ENCODE assay signal across 7 mouse cellular contexts in the genomic region with DNA sequence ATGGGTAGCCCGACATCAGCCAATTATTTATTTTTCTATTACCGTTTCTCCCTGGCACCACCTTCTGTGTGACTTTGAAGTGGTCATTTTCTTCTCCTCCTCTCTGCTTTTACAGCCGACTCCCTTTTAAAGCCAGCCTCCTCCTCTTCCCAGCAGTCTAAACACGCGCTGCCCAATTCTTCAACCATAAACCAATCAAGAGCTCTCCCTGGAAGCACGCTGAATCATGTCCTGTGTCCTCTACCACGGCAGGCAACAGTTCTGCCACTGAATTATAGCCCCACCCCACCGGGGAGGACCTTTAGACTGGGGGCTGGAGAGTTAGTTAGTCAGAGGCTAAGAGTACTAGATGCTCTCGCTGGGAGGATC. TPM values are rescaled to one million over a fixed set of nuclear protein-coding genes. Genes with fewer than 3 reads are reported as not detected.
DNase-seq lines count a peak whose midpoint lies in the region; ATAC-seq and TF ChIP-seq lines count a peak whose summit lies in the region.

No protein-coding gene starts in this region.

- peak; percentile 93 for ATAC-seq in intestine, embryonic 15.5 days
- peak; percentile 94 for ATAC-seq in liver, postnatal 0 days

- peaks cover 6% of the 10 kb centered on the region; the same call in 1 of the 2 replicates for H3K4me1 ChIP-seq in intestine, embryonic 15.5 days (replicated peaks)
- peaks cover 16% of the 10 kb centered on the region for H3K4me1 ChIP-seq in liver, postnatal 0 days (ENCODE audit: insufficient read depth)

- H3K9me3 ChIP-seq in intestine, embryonic 15.5 days: no peaks in the 10 kb centered on the region
- H3K9me3 ChIP-seq in liver, postnatal 0 days (ENCODE audit: low read length): no peaks in the 10 kb centered on the region

- no peak overlapping the region for H3K27ac ChIP-seq in intestine, embryonic 15.5 days
- H3K27ac ChIP-seq in liver, postnatal 0 days (ENCODE audit: low read depth): peak overlapping the region; percentile 87

- no peak overlapping the region; the same call in 1 of the 2 replicates for H3K4me2 ChIP-seq in intestine, embryonic 15.5 days (replicated peaks)
- peak overlapping the region; percentile 1; the same call in 1 of the 2 replicates for H3K4me2 ChIP-seq in liver, postnatal 0 days (ENCODE audit: low read depth, low read length)

- TF ChIP-seq EP300 in liver, postnatal 0 days (IDR thresholded peaks at IDR 0.05; ENCODE audit: low read depth): peak; percentile 64; the same call in 1 of the 2 replicates

- H3K9ac ChIP-seq in intestine, embryonic 15.5 days: no peak overlapping the region
- no peak overlapping the region for H3K9ac ChIP-seq in liver, postnatal 0 days (replicated peaks)

- 24% methylated on average over 9 of the region's 9 CpGs for WGBS in intestine, embryonic 15.5 days
- 25% methylated on average over 9 of the region's 9 CpGs for WGBS in liver, postnatal 0 days (ENCODE audit: insufficient replicate concordance)

- H3K4me3 ChIP-seq in intestine, embryonic 15.5 days (replicated peaks): no peak overlapping the region
- no peak overlapping the region for H3K4me3 ChIP-seq in liver, postnatal 0 days (ENCODE audit: low read depth, low read length)

- DNase-seq in adrenal gland, adult 2 months: peak; percentile 81
- peak; percentile 23 to 45 for DNase-seq in cerebellum, postnatal 36 days
- DNase-seq in liver, postnatal 0 days: peak; percentile 74
- DNase-seq in left cerebral cortex, adult 11 months (ENCODE audit: low spot score): no peak
- no peak for DNase-seq in embryo, embryonic 10 days (ENCODE audit: low spot score)
- DNase-seq in right cerebral cortex, adult 2 months (ENCODE audit: low spot score in 2 of 2): no peak

- TF ChIP-seq CTCF in liver, postnatal 0 days (IDR thresholded peaks at IDR 0.05; ENCODE audit: low read depth): no peak

- H3K27me3 ChIP-seq in intestine, embryonic 15.5 days (replicated peaks): no peaks in the 10 kb centered on the region
- H3K27me3 ChIP-seq in liver, postnatal 0 days (ENCODE audit: insufficient read depth, low read length): no peaks in the 10 kb centered on the region

- no peaks in the 10 kb centered on the region for H3K36me3 ChIP-seq in intestine, embryonic 15.5 days
- no peaks in the 10 kb centered on the region for H3K36me3 ChIP-seq in liver, postnatal 0 days (replicated peaks; ENCODE audit: insufficient read depth, low read length)

RNA-seq across cellular contexts. Expression of a gene that starts 10.5 kb away (rescaled TPM):
- 10 to 100 TPM; 53.7 to 58.8 TPM for total RNA-seq in adrenal gland, adult 2 months (2021)
- polyA plus RNA-seq in adrenal gland, adult 2 months (2012; rRNA removed): 24.1 and 25.1 TPM in 2 replicates
- 61.5 and 63.1 TPM in 2 replicates for polyA plus RNA-seq in intestine, embryonic 15.5 days (2015; fragmentation: Nextera tagmentation; extraction: Ambion mirVana)
- 16.0 and 16.4 TPM in 2 replicates for polyA plus RNA-seq in liver, postnatal 0 days (2015; fragmentation: Nextera tagmentation; extraction: Ambion mirVana)

RNA-seq across cellular contexts. Expression of a gene that starts 32.7 kb away (rescaled TPM):
- total RNA-seq in adrenal gland, adult 2 months (2021): 10 to 100 TPM; 60.5 to 97.8 TPM
- polyA plus RNA-seq in adrenal gland, adult 2 months (2012; rRNA removed): 20.5 and 32.0 TPM in 2 replicates
- polyA plus RNA-seq in intestine, embryonic 15.5 days (2015; fragmentation: Nextera tagmentation; extraction: Ambion mirVana): 8.1 and 8.7 TPM in 2 replicates
- polyA plus RNA-seq in liver, postnatal 0 days (2015; fragmentation: Nextera tagmentation; extraction: Ambion mirVana): 3.7 and 3.9 TPM in 2 replicates

Comparison
In these comparisons a context has a peak if more than half of its experiments do, and no peak if none do; other contexts are left out.
1. DNase-seq: peak in adrenal gland, adult 2 months (single experiment), cerebellum, postnatal 36 days (2 of 2) and liver, postnatal 0 days (single experiment); none in left cerebral cortex, adult 11 months (single experiment), embryo, embryonic 10 days (single experiment) and right cerebral cortex, adult 2 months (0 of 2).